Mouse (Mus musculus) CD8-positive naive resting alpha-beta T cell, adult 2 months (primary cell): Measurements from ENCODE around the gene Pwp2.
"Not testable (repeated sequence)": the region's sequence is repeated elsewhere in the genome, so short reads cannot be mapped to it uniquely, and the experiment has no call there.

Experiments
- DNase-seq, 2 experiments: peaks; one replicate each; pipeline ENCODE4 v3.0.0; 2022; ENCODE audit warnings: low read depth in 2 of 2, low spot score in 2 of 2

Pwp2 gene

DNA sequence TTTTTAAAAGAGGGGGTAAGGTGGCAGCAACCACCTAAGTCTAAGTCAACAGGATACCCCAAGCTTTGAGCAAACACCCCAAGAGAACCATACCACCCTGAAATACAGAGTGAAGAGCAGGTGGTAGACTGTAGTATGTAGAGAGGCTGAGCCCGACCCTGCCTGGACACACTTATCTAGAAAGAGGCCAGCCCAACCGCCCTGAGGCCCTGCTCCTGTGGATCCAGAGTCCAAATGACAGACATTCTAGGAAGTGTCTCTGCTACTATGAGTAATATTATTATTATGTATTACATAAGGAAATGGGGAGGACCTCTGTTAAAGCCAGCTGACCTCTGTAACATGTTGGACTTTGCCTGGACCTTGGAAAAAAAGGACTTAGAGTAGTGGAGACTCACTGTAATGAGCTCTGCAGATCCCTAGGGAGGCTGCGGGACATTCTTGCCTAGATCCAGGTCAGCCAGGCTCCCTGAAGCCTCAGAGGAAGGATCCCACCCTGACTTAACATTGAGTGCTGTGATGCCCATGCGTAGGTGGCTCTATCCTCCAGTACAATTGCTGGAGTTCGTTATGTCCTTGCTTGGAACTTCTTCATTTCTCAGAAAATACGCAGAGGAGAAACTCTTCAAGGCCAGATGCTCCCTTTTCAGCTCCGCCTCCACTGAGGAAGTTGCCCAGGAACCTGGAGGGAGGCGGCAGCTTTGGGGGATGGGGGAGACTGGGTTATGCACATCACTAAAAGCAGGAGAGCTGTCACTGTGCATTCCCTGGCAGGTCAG is 41.0 kb downstream of the Pwp2 start:
- no peak for DNase-seq

DNA sequence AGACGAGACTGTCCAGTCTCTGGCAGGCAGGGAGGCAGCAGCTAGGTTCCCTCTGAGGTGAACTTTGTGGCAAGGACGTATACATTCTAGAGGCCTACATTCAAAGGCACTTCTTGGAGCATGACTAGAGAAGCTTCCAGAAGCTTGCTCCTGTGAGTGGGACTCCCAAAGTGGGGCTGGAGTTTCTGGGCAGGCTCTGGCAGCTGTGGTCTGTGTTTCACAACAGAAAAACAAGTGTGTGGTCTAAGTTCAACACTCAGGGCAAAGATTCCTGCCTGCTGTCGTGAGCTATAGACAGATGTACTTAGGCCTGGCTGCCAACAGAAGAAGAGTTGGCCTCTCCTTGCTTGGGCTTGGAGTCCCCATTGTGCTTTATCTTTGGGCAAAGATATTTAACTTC is 44.1 kb downstream of the Pwp2 start:
- DNase-seq: no peak

DNA sequence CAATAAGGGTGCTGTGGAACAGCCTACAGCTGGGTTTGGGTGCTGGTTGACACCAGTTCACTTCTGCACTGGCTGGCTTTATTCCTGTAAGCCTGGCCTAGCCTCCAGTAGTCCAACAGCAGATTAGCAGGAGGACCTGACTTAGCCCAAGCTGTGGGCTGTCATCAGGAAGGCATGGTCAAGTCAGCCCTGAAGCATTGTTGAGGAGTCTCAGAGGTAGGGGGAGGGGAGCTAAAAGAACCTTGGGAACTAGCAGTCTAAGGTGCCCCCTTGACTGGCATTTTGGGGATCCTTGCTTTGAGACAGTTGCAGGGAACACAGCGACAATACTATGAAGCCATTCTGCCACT is 44.7 kb downstream of the Pwp2 start:
- no peak for DNase-seq

DNA sequence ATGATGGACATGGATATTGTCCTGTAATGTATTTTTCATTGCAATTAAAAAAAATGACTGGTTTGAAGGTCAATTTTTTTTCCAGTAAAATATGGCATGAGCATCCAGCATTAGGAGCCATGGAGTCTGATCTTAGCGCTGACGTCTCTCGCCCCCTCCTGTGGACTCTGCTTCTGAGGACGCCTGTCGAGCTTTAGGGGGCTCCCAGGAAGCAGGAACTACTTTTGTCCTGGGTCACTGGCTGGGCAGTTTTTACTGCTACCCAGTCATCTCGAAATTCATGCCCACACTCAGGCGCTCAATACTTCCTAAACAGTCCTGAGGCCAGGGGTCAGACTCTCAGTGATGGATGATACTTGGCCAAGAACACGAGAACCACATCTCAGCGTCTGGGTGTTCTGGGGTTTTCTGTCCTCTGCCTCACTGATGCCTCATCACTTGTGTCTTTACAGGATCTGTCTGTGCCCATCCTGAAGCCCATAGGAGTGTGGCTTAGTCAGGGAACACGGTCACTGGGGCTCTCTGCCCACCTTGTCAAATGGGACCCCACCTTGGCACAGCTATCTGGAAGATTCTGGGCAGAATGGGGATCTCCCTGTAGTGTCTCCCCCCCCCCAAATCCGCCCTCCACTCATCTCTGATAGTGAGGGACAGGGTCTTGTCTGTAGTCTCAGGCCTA is 45.2 kb downstream of the Pwp2 start:
- no peak for DNase-seq

DNA sequence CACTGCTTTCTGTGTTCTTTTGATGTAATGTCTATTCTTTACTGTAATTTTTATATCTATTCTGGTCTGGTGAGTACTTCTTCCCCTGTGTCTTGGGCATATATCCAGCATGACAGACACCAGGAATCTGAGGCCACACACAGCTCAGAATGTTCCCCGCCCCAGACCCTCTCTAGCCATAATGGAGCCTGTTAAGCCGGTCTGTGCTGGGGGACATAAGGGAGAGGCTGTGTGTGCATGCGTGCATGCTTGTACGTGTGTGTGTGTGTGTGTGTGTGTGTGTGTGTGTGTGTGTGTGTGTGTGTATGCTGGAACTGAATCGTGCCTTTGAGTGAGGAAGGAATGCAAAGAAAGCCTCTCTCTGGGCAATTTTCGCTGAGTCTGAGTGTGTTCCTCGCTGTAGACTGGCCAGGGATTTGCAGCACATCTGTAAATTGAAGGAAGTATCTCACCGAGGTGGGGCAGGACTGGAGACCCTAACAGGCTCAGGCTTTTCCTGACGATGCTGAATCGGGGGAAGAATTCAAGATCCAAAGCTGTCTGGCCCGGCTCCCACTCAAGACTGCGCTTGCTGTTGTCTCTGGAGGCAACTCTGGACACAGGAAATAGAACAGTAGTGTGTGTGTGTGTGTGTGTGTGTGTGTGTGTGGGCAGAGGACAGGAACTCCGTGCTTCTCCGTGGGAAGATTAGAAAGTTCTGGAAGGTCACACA is 46.0 kb downstream of the Pwp2 start:
- no peak for DNase-seq

DNA sequence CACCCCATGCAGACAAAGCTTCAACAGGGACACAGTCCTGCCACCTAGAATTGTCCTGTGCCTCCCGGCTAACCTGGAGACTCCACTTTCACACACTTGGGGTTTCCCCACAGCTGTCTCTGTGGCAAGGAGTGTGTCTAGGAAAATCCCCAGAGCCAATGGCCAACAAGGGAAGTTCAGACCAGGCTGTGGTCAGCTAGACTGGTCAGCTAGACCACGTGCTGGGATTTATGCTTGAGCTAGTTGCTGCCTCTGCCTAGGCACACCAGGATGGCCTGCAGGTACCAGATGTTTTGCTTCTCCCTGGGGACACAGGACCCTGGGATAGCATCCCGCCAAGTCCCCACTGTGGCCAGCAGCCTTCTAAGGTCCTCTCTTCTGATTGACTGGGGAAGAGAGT is 47.8 kb downstream of the Pwp2 start:
- no peak for DNase-seq

DNA sequence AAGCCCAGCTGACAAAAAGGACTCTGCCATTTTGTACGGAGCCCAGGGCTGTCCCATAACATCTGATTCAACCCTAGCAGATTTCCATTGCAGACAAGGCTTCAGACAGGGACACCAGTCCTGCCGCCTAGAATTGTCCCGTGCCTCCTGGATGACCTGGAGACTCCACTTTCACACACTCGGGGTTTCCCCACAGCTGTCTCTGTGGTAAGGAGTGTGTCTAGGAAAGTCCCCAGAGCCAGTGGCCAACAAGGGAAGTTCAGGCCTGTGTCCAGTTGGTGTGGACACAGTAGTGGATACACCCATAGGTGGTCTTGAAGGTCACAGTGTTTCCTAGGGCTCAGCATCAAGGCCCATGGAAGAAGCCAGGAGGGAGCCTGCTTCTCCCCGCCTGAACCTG is 49.0 kb downstream of the Pwp2 start:
- no peak for DNase-seq

DNA sequence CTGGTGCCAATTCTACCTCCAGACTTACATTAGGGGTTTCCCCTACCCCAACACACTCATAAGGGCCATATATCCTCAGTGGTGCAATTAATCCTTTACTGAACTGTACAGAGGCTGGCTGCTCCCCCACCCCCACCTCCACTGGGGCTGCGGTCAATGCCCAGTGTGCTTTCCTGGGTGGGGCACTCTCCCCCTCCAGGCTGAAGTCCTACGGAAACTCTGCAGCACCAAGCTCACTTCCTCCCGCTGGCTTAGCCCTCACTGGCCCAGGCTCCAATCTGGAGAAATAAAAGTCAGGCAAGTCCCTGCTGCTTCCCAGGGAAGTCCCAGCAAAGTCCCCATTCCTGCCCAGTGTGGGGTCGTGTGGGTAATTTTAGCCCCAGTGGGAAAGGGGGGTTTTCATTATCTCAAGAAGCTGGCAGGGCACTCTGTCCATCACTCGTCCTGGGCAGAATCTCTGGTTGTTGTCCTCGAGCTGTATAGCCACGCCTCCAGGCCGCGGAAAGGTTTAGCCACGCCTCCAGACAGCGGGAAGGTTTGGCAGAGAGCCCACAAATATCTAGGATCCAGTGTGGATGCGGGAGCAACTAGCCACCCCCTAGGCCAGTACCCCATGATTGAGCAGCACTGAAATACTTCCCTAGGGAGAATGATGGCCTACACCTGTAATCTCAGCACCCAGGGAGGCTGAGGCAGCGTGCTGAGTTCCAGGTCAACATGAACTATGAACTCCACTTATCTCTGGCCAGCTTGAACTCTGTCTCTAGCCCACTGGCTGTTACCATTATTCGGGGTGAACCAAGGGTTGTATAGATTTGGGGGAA is 49.8 kb downstream of the Pwp2 start:
- DNase-seq: no peak

DNA sequence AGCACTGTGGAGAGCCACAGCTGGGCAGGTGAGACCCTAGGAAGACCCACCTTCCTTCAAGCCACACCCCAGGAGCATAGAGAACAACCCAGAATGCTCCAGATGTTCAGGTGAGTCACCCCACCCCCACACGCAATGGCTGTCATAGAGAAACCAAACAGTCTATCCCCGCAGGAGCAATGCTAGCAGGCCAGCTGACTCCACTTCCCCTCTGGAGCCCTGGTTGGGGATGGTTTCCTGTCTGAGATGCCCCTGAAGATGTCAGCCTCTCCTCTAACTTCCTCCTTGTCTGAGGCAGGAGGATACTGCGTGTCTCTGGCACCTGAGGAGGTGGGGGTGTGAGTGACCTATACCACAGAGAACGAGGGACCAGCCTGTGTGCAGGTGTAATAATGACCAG is 50.5 kb downstream of the Pwp2 start:
- DNase-seq: no peak

DNA sequence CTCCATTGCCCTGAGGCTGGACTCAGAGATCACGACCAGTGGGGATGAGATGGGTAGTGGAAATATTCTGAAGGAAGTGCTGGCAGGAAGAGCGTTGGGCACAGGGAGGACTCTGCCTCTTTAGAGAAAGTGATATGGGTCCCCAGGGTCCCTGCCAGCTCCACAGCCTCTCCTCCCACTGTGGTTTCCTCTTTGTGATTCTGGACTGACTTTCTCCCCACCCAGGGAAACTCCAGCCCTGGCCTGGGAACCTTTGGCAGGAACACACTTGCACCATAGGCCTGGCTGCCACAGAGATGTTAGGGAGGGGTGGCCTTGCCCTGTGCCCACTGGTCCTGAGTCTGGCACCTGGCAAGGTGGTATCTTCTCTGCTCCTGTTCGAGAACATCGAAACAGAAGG is 55.0 kb downstream of the Pwp2 start:
- DNase-seq: no peak

DNA sequence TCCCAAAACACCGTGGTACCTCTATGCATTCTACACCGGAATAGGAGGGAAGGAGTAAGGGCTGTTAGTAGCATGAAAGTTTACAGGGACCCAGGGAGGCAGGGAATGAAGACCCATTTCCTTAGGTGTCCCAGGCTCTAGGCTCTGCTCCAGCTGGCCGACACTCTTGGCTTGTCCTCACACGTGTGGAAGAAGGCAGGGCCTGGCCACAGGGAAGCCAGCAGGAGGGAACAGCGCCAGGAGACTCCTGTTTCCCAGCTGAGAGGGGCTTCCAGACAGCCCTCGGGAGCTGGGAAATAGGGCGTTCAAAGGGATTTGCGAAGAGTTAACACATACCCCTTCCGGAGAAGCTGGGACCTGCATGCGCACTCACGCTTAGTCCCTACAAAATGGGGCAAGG is 55.5 kb downstream of the Pwp2 start:
- no peak for DNase-seq

DNA sequence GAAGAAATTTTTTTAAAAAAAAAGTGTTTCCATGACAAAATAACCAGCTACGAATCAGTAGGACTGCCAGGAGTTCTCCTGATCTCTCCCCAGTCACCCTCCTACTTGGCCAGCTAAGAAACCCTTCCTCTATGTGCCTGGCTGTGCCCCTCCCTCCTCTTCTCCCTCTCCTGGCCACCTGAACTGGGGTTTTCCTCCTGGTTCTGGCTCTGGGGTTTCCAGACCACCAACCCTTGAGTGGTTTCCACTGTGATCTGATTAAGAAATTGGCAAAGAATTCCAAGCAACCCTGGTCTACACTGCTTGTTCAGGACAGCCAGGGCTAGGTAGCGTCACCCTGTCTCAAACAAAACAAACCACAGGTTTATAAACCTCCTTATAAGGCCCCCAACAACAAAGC is 56.3 kb downstream of the Pwp2 start:
- no peak for DNase-seq

DNA sequence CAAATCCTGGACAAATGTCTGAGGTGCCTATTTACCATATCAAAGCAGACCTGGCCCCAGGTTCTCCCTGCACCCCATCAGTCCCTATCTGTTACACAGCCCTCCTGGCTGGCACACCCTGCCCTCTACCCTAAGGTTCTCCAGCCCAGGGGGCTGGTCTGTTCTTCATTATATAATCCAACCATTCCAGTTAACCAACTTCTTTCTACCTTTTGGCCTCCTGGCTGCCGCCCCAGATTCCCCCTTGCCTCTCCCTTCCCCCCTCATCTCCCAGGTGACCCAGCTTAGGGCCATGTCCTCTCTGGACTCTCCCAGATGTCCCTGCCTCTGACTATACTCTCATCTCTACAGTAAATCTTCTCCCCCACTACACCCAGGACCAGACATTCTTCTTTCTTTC is 57.0 kb downstream of the Pwp2 start:
- DNase-seq: no peak

DNA sequence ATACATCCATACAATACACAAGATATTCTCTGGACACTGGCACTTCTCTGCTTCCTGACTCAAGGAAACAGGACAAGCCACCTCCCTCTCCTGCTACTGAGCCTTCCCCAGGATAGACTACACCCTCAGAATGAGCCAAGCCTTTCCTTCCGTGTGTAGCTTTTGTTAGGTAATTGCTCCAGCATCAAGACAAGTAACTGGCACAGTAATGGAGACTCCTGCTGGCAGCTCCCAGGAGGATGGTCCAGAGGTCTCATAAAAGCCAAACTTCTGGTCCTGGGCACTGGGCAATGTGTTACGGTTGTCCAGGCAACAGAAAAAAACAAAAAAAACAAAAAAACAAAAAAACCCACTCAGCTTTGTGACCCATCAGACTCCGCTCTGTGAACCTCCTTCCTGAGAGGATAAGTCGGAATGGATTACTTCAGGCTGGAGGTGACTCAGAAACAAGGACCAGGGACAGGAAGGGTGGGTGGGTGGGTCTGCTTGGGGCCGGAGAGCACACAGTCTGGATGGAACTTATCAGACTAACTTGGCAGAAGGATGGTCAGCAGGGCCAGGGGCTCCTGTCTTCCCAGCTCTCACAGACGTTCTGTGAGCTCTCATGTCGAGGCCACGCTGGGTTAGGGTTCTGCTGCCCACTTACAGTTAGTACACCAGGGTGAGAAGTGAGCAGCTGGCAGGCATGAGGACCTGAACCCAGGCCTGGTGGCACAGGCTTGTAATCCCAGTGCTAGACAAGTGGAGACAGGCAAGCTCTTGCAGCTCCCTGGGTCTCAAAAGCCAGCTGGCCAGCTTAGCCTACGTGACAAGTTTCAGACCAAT is 57.7 kb downstream of the Pwp2 start:
- no peak for DNase-seq

DNA sequence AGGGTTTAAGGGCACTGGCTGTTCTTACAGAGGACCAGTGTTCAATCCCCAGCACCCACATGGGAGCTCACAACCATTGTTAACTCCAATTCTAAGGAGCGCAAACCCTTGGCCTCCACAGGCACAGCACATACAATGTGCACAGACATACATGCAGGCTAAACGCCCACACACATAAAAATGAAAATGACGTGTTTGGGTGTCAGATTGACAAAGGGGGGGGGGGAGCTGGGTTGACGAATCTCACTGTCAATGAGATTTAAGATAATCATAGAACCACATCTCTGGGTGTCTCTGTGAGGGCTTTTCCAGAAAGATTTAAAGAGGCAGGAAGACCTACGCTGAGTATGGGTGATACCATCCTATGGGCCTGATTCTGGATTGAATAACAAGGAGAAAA is 58.6 kb downstream of the Pwp2 start:
- no peak for DNase-seq

DNA sequence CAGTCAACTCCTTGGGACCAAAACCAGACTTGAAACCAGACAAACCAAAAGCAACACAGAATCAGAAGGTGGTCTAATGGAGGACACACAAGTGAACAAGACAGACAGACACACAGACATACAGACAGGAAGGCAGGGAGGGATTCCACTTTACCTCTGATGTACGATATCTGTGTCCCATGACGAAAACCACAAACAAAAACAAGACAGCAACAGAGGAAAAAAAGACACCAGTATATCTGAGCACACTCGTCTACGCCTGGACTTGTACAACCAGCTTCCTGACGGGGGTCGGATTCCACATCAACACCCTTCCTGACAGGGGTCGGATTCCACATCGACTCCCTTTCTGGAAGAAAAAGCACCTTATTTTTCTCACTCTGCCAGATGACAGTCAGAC is 59.9 kb downstream of the Pwp2 start:
- DNase-seq: not testable (repeated sequence)

DNA sequence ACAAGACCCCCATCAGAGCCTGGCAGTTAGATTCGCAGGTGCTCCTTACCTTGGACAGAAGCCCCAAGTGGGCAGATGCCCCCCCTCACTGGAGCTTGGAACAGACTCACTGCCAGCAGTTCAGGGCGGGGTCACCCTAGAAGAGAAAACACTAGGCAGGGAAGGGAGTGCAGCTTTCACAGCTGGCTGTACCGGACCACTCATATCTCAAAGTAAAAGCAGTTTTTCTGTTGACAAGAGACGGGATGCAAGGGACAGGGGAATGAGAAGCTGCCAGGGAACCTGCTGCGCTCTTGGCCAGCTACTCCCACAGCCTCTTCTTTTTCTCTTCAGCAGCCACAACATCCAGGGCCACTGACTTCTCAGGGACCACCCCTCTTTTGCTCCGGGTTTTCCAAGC is 60.8 kb downstream of the Pwp2 start:
- not testable (repeated sequence) for DNase-seq
